Mouse (Mus musculus): ENCODE results near the gene Arl8a. TPM values are rescaled to one million over a fixed set of nuclear protein-coding genes. Genes with fewer than 3 reads are reported as not detected.

Gene Arl8a
- polyA plus RNA-seq, 1 experiment from 2014 or later: 9.9 TPM

- Histone ChIP-seq H3K4me2 (ENCODE audit: low read depth, low read length) (no peak overlapping the region), H3K9ac (ENCODE audit: low read depth, low read length) (no peak overlapping the region), H3K9me3 (replicated peaks; ENCODE audit: control insufficient read depth, low read length) (no peaks in the 10 kb centered on the region), H3K27me3 (ENCODE audit: control insufficient read depth, insufficient read depth, low read depth, low read length) (0 out of 2 replicates have a peak, but pooled peaks cover 3% of the 10 kb centered on the region), H3K4me3 (ENCODE audit: low read depth, low read length) (no peak overlapping the region), H3K4me1 (ENCODE audit: control insufficient read depth, low read depth, low read length) (no peaks in the 10 kb centered on the region; the same call in 1 of the 2 replicates), H3K27ac (ENCODE audit: low read length) (no peak overlapping the region), H3K36me3 (ENCODE audit: control insufficient read depth, insufficient read depth) (no peaks in the 10 kb centered on the region)
- 53% methylated on average over 10 of the region's 10 CpGs for WGBS (ENCODE audit: insufficient replicate concordance)
- no peak for ATAC-seq (ENCODE audit: low read depth)
These were observed 23.7 kb downstream of the Arl8a start for GRCm38 (mm10) chr1:135170299-135170698.

- no peak for ATAC-seq (ENCODE audit: low read depth)
- no peaks in the 10 kb centered on the region for H3K9me3 ChIP-seq (replicated peaks; ENCODE audit: control insufficient read depth, low read length)
- no peak overlapping the region for H3K4me3 ChIP-seq (ENCODE audit: low read depth, low read length)
- no peak overlapping the region for H3K27ac ChIP-seq (ENCODE audit: low read length)
- no peak overlapping the region for H3K4me2 ChIP-seq (ENCODE audit: low read depth, low read length)
- 67% methylated on average over 7 of the region's 7 CpGs for WGBS (ENCODE audit: insufficient replicate concordance)
- 0 out of 2 replicates have a peak, but pooled peaks cover 3% of the 10 kb centered on the region for H3K27me3 ChIP-seq (ENCODE audit: control insufficient read depth, insufficient read depth, low read depth, low read length)
- no peak overlapping the region for H3K9ac ChIP-seq (ENCODE audit: low read depth, low read length)
- H3K4me1 ChIP-seq (ENCODE audit: control insufficient read depth, low read depth, low read length): no peaks in the 10 kb centered on the region; the same call in 1 of the 2 replicates
- H3K36me3 ChIP-seq (ENCODE audit: control insufficient read depth, insufficient read depth): no peaks in the 10 kb centered on the region
These were observed 24.6 kb downstream of the Arl8a start for GRCm38 (mm10) chr1:135171202-135171601.

- H3K27me3 ChIP-seq (ENCODE audit: control insufficient read depth, insufficient read depth, low read depth, low read length): 0 out of 2 replicates have a peak, but pooled peaks cover 3% of the 10 kb centered on the region
- no peak overlapping the region for H3K9ac ChIP-seq (ENCODE audit: low read depth, low read length)
- no peak overlapping the region for H3K4me3 ChIP-seq (ENCODE audit: low read depth, low read length)
- H3K36me3 ChIP-seq (ENCODE audit: control insufficient read depth, insufficient read depth): no peaks in the 10 kb centered on the region
- 57% methylated on average over 6 of the region's 6 CpGs for WGBS (ENCODE audit: insufficient replicate concordance)
- no peak overlapping the region for H3K4me2 ChIP-seq (ENCODE audit: low read depth, low read length)
- no peaks in the 10 kb centered on the region; the same call in 1 of the 2 replicates for H3K4me1 ChIP-seq (ENCODE audit: control insufficient read depth, low read depth, low read length)
- ATAC-seq (ENCODE audit: low read depth): no peak
- H3K9me3 ChIP-seq (replicated peaks; ENCODE audit: control insufficient read depth, low read length): no peaks in the 10 kb centered on the region
- H3K27ac ChIP-seq (ENCODE audit: low read length): no peak overlapping the region
These were observed 25.4 kb downstream of the Arl8a start for GRCm38 (mm10) chr1:135171984-135172383.

GRCm38 (mm10) chr1:135173311-135173710, 26.7 kb downstream of the Arl8a start:
- no peak for ATAC-seq (ENCODE audit: low read depth)
- Histone ChIP-seq H3K4me2 (ENCODE audit: low read depth, low read length) (no peak overlapping the region), H3K9ac (ENCODE audit: low read depth, low read length) (no peak overlapping the region), H3K27ac (ENCODE audit: low read length) (no peak overlapping the region), H3K4me1 (ENCODE audit: control insufficient read depth, low read depth, low read length) (no peaks in the 10 kb centered on the region; the same call in 1 of the 2 replicates), H3K36me3 (ENCODE audit: control insufficient read depth, insufficient read depth) (no peaks in the 10 kb centered on the region), H3K4me3 (ENCODE audit: low read depth, low read length) (no peak overlapping the region), H3K9me3 (replicated peaks; ENCODE audit: control insufficient read depth, low read length) (no peaks in the 10 kb centered on the region), H3K27me3 (ENCODE audit: control insufficient read depth, insufficient read depth, low read depth, low read length) (0 out of 2 replicates have a peak, but pooled peaks cover 3% of the 10 kb centered on the region)
- 81% methylated on average over 6 of the region's 6 CpGs for WGBS (ENCODE audit: insufficient replicate concordance)

GRCm38 (mm10) chr1:135175176-135175575, 28.6 kb downstream of the Arl8a start:
- no peak overlapping the region for H3K4me2 ChIP-seq (ENCODE audit: low read depth, low read length)
- whole genome bisulfite sequencing (ENCODE audit: insufficient replicate concordance): 47% methylated on average over 3 of the region's 3 CpGs

GRCm38 (mm10) chr1:135177724-135178123, 31.1 kb downstream of the Arl8a start:
- Histone ChIP-seq H3K9ac (ENCODE audit: low read depth, low read length) (no peak overlapping the region), H3K36me3 (ENCODE audit: control insufficient read depth, insufficient read depth) (no peaks in the 10 kb centered on the region), H3K4me3 (ENCODE audit: low read depth, low read length) (no peak overlapping the region), H3K27me3 (ENCODE audit: control insufficient read depth, insufficient read depth, low read depth, low read length) (no peaks in the 10 kb centered on the region), H3K27ac (ENCODE audit: low read length) (no peak overlapping the region), H3K4me2 (ENCODE audit: low read depth, low read length) (no peak overlapping the region), H3K4me1 (ENCODE audit: control insufficient read depth, low read depth, low read length) (no peaks in the 10 kb centered on the region), H3K9me3 (replicated peaks; ENCODE audit: control insufficient read depth, low read length) (no peaks in the 10 kb centered on the region)
- 80% methylated on average over 3 of the region's 3 CpGs for WGBS (ENCODE audit: insufficient replicate concordance)
- ATAC-seq (ENCODE audit: low read depth): no peak

More at GRCm38 (mm10) chr1:135175176-135175575, 28.6 kb downstream of the Arl8a start:
- Histone ChIP-seq H3K4me3 (ENCODE audit: low read depth, low read length) (no peak overlapping the region), H3K36me3 (ENCODE audit: control insufficient read depth, insufficient read depth) (no peaks in the 10 kb centered on the region), H3K4me1 (ENCODE audit: control insufficient read depth, low read depth, low read length) (no peaks in the 10 kb centered on the region), H3K27ac (ENCODE audit: low read length) (no peak overlapping the region), H3K9me3 (replicated peaks; ENCODE audit: control insufficient read depth, low read length) (no peaks in the 10 kb centered on the region), H3K27me3 (ENCODE audit: control insufficient read depth, insufficient read depth, low read depth, low read length) (no peaks in the 10 kb centered on the region), H3K9ac (ENCODE audit: low read depth, low read length) (no peak overlapping the region)
- ATAC-seq (ENCODE audit: low read depth): no peak

GRCm38 (mm10) chr1:135178863-135179262, 32.2 kb downstream of the Arl8a start:
- WGBS (ENCODE audit: insufficient replicate concordance): 62% methylated on average over 7 of the region's 7 CpGs
- Histone ChIP-seq H3K27me3 (ENCODE audit: control insufficient read depth, insufficient read depth, low read depth, low read length) (no peaks in the 10 kb centered on the region), H3K27ac (ENCODE audit: low read length) (no peak overlapping the region), H3K4me2 (ENCODE audit: low read depth, low read length) (no peak overlapping the region), H3K9ac (ENCODE audit: low read depth, low read length) (no peak overlapping the region), H3K4me1 (ENCODE audit: control insufficient read depth, low read depth, low read length) (no peaks in the 10 kb centered on the region), H3K36me3 (ENCODE audit: control insufficient read depth, insufficient read depth) (no peaks in the 10 kb centered on the region), H3K4me3 (ENCODE audit: low read depth, low read length) (no peak overlapping the region), H3K9me3 (replicated peaks; ENCODE audit: control insufficient read depth, low read length) (no peaks in the 10 kb centered on the region)
- no peak for ATAC-seq (ENCODE audit: low read depth)

GRCm38 (mm10) chr1:135180830-135181229, 34.2 kb downstream of the Arl8a start:
- no peak overlapping the region for H3K4me2 ChIP-seq (ENCODE audit: low read depth, low read length)
- peaks cover 3% of the 10 kb centered on the region; the same call in 1 of the 2 replicates for H3K27me3 ChIP-seq (ENCODE audit: control insufficient read depth, insufficient read depth, low read depth, low read length)
- H3K36me3 ChIP-seq (ENCODE audit: control insufficient read depth, insufficient read depth): no peaks in the 10 kb centered on the region
- no peaks in the 10 kb centered on the region for H3K4me1 ChIP-seq (ENCODE audit: control insufficient read depth, low read depth, low read length)
- 67% methylated on average over 10 of the region's 10 CpGs for WGBS (ENCODE audit: insufficient replicate concordance)
- H3K27ac ChIP-seq (ENCODE audit: low read length): no peak overlapping the region
- no peaks in the 10 kb centered on the region for H3K9me3 ChIP-seq (replicated peaks; ENCODE audit: control insufficient read depth, low read length)
- H3K9ac ChIP-seq (ENCODE audit: low read depth, low read length): no peak overlapping the region
- H3K4me3 ChIP-seq (ENCODE audit: low read depth, low read length): no peak overlapping the region
- no peak for ATAC-seq (ENCODE audit: low read depth)

GRCm38 (mm10) chr1:135181275-135181674, 34.7 kb downstream of the Arl8a start:
- Histone ChIP-seq H3K9me3 (replicated peaks; ENCODE audit: control insufficient read depth, low read length) (no peaks in the 10 kb centered on the region), H3K4me1 (ENCODE audit: control insufficient read depth, low read depth, low read length) (no peaks in the 10 kb centered on the region), H3K27me3 (ENCODE audit: control insufficient read depth, insufficient read depth, low read depth, low read length) (peaks cover 3% of the 10 kb centered on the region; the same call in 1 of the 2 replicates), H3K27ac (ENCODE audit: low read length) (no peak overlapping the region), H3K36me3 (ENCODE audit: control insufficient read depth, insufficient read depth) (no peaks in the 10 kb centered on the region), H3K4me2 (ENCODE audit: low read depth, low read length) (no peak overlapping the region), H3K9ac (ENCODE audit: low read depth, low read length) (no peak overlapping the region), H3K4me3 (ENCODE audit: low read depth, low read length) (no peak overlapping the region)
- 50% methylated on average over 4 of the region's 4 CpGs for WGBS (ENCODE audit: insufficient replicate concordance)
- no peak for ATAC-seq (ENCODE audit: low read depth)
